Mouse (Mus musculus) brain, embryonic 14.5 days (tissue): Measurements from ENCODE around the gene Galr2. TPM values are rescaled to one million over a fixed set of nuclear protein-coding genes. Genes with fewer than 3 reads are reported as not detected.
A peak's percentile ranks its signal among the peaks of the same experiment; 100 is the strongest.

Experiments used
- DNase-seq: peaks from one replicate; pipeline ENCODE4 v3.0.0-alpha.2; 2011; ENCODE audit warnings: low read depth
- CTCF ChIP-seq: fragments of 200-500 bp; IDR thresholded peaks from 2 replicates; pipeline ENCODE4 v1.5.1; 2012; ENCODE audit warnings: inconsistent platforms, mild to moderate bottlenecking, moderate library complexity, borderline replicate concordance; ENCODE audit not compliant: insufficient read depth, insufficient read length; ENCODE audit errors: extremely low read depth
- POLR2A ChIP-seq: fragments of 200-500 bp; IDR thresholded peaks from 2 replicates; pipeline ENCODE4 v1.6.1; 2012; ENCODE audit warnings: mild to moderate bottlenecking, inconsistent platforms, borderline replicate concordance; ENCODE audit not compliant: poor library complexity, insufficient read depth, insufficient read length, severe bottlenecking; ENCODE audit errors: extremely low read depth
- polyA plus RNA-seq: library from polyadenylated mRNA; depleted of rRNA; stranded (reverse); fragments of >200 nt; gene quantifications from 2 replicates; pipeline ENCODE4 v1.2.3, GENCODE M21; 2012

Gene Galr2
- polyA plus RNA-seq, 1 experiment, result 0.37 TPM

GRCm38 (mm10) chr11:116253076-116253600 lies 27.6 kb upstream of the Galr2 start:
- no peak for DNase-seq
- TF ChIP-seq CTCF, result no peak
- TF ChIP-seq POLR2A, result no peak

GRCm38 (mm10) chr11:116254627-116255026 lies 26.1 kb upstream of the Galr2 start:
- DNase-seq, result no peak
- TF ChIP-seq POLR2A (no peak), CTCF (no peak)

- DNase-seq, result no peak
Measured at GRCm38 (mm10) chr11:116255090-116255981, 25.4 kb upstream of the Galr2 start.

GRCm38 (mm10) chr11:116255982-116256675 lies 24.6 kb upstream of the Galr2 start:
- DNase-seq, result no peak
- no peak for TF ChIP-seq POLR2A
- TF ChIP-seq CTCF, result no peak

More at GRCm38 (mm10) chr11:116255090-116255981, 25.4 kb upstream of the Galr2 start:
- TF ChIP-seq CTCF (no peak), POLR2A (no peak)

- no peak for DNase-seq
- no peak for TF ChIP-seq POLR2A
- no peak for TF ChIP-seq CTCF
Measured at GRCm38 (mm10) chr11:116259461-116259860, 21.3 kb upstream of the Galr2 start.

GRCm38 (mm10) chr11:116260259-116260658 lies 20.5 kb upstream of the Galr2 start:
- DNase-seq, result no peak
- TF ChIP-seq CTCF (no peak), POLR2A (no peak)

GRCm38 (mm10) chr11:116265352-116265751 lies 15.4 kb upstream of the Galr2 start:
- TF ChIP-seq CTCF (no peak), POLR2A (no peak)

GRCm38 (mm10) chr11:116265850-116266249 lies 14.9 kb upstream of the Galr2 start:
- TF ChIP-seq CTCF (no peak), POLR2A (no peak)
- DNase-seq, result no peak

More at GRCm38 (mm10) chr11:116265352-116265751, 15.4 kb upstream of the Galr2 start:
- peak; percentile 47 for DNase-seq

GRCm38 (mm10) chr11:116267637-116268036 lies 13.1 kb upstream of the Galr2 start:
- no peak for DNase-seq
- TF ChIP-seq POLR2A, result no peak
- TF ChIP-seq CTCF, result peak; percentile 29; the same call in 1 of the 2 replicates

GRCm38 (mm10) chr11:116268313-116268712 lies 12.4 kb upstream of the Galr2 start:
- TF ChIP-seq CTCF (no peak), POLR2A (no peak)
- no peak for DNase-seq

- TF ChIP-seq CTCF (no peak), POLR2A (no peak)
- DNase-seq, result peak; percentile 54
Measured at GRCm38 (mm10) chr11:116269560-116269959, 11.2 kb upstream of the Galr2 start.

- no peak for DNase-seq
- TF ChIP-seq POLR2A (no peak), CTCF (no peak)
Measured at GRCm38 (mm10) chr11:116272589-116273468, 7.9 kb upstream of the Galr2 start.

GRCm38 (mm10) chr11:116273469-116274044 lies 7.2 kb upstream of the Galr2 start:
- TF ChIP-seq POLR2A, result no peak
- TF ChIP-seq CTCF, result no peak
- no peak for DNase-seq
